Mouse (Mus musculus) mouse trophoblast stem cell (cell line): ENCODE measurements around the gene Fto.

ENCODE experiments used
- in situ Hi-C, 2 experiments: fragments of 300-500 bp; cut with MseI, MboI; formaldehyde crosslinking; loops; 2 replicates in 1 of 2; 3 replicates in 1 of 2; pipeline ENCODE4 v1.15.1; 2025

Fto gene

GRCm38 (mm10) chr8:91324271-91324670, 10.9 kb downstream of the Fto start:
- in situ Hi-C loops, result no loop called here

- in situ Hi-C loops, result no loop called here
Observed at GRCm38 (mm10) chr8:91324916-91325315, 11.6 kb downstream of the Fto start.

GRCm38 (mm10) chr8:91326018-91326417, 12.7 kb downstream of the Fto start:
- in situ Hi-C loops, result no loop called here

GRCm38 (mm10) chr8:91326946-91327345, 13.6 kb downstream of the Fto start:
- in situ Hi-C loops, result no loop called here

- in situ Hi-C loops, result no loop called here
Observed at GRCm38 (mm10) chr8:91327471-91328205, 14.3 kb downstream of the Fto start.

- in situ Hi-C loops, result no loop called here
Observed at GRCm38 (mm10) chr8:91329056-91329455, 15.7 kb downstream of the Fto start.

- in situ Hi-C loops, result no loop called here
Observed at GRCm38 (mm10) chr8:91329461-91329850, 16.1 kb downstream of the Fto start.

GRCm38 (mm10) chr8:91338389-91339154, 25.2 kb downstream of the Fto start:
- in situ Hi-C loops, result no loop called here

GRCm38 (mm10) chr8:91339651-91340050, 26.3 kb downstream of the Fto start:
- in situ Hi-C loops, result no loop called here

GRCm38 (mm10) chr8:91340746-91341145, 27.4 kb downstream of the Fto start:
- in situ Hi-C loops, result no loop called here

GRCm38 (mm10) chr8:91342196-91342595, 28.9 kb downstream of the Fto start:
- in situ Hi-C loops, result no loop called here

GRCm38 (mm10) chr8:91342798-91343197, 29.5 kb downstream of the Fto start:
- in situ Hi-C loops, result no loop called here

- in situ Hi-C loops, result no loop called here
Observed at GRCm38 (mm10) chr8:91344659-91345058, 31.3 kb downstream of the Fto start.

- in situ Hi-C loops, result no loop called here
Observed at GRCm38 (mm10) chr8:91347146-91347545, 33.8 kb downstream of the Fto start.

- in situ Hi-C loops, result no loop called here
Observed at GRCm38 (mm10) chr8:91347595-91347994, 34.3 kb downstream of the Fto start.

GRCm38 (mm10) chr8:91349816-91350215, 36.5 kb downstream of the Fto start:
- in situ Hi-C loops, result no loop called here

- in situ Hi-C loops, result no loop called here
Observed at GRCm38 (mm10) chr8:91350628-91351027, 37.3 kb downstream of the Fto start.

- in situ Hi-C loops, result no loop called here
Observed at GRCm38 (mm10) chr8:91352598-91352997, 39.3 kb downstream of the Fto start.

- in situ Hi-C loops, result no loop called here
Observed at GRCm38 (mm10) chr8:91353062-91353461, 39.7 kb downstream of the Fto start.

- in situ Hi-C loops, result no loop called here
Observed at GRCm38 (mm10) chr8:91353907-91354306, 40.6 kb downstream of the Fto start.

GRCm38 (mm10) chr8:91355301-91355905, 42.1 kb downstream of the Fto start:
- in situ Hi-C loops, result no loop called here

- in situ Hi-C loops, result no loop called here
Observed at GRCm38 (mm10) chr8:91355956-91356699, 42.8 kb downstream of the Fto start.
